Mouse (Mus musculus): ENCODE results near the gene Sept11.

DNA sequence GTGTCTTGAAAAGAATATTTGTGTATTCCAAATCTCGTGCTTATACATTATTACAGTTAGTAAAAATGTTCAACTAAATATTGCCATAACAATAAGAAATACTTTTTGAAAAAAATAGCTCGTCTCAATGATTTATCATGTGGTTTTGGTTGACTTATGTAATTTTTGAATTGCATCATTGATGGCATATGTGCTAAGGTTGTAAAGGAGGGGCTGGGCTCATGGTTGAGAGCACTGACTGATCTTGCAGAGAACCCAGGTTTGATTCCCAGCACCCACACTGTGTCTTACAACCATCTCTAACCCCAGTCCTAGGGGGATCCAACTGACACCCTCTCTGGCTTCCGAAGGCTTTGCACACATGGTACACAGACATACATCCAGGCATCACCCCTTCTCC lies 19.1 kb downstream of the Sept11 start:
- TF ChIP-seq CTCF (conservative IDR thresholded peaks at IDR 0.05 in 1 of 2, IDR thresholded peaks at IDR 0.05 in 1 of 2; ENCODE audit: low read depth in 2 of 2, low read length in 2 of 2) (no peak), USF1 (IDR thresholded peaks at IDR 0.05; ENCODE audit: low read depth, low read length) (no peak), GABPA (IDR thresholded peaks at IDR 0.05; ENCODE audit: insufficient replicate concordance, low read depth, low read length) (no peak), CHD2 (IDR thresholded peaks at IDR 0.05; ENCODE audit: low read length) (no peak), POLR2A (IDR thresholded peaks at IDR 0.05; ENCODE audit: low read depth, low read length) (no peak), EP300 (IDR thresholded peaks at IDR 0.05; ENCODE audit: low read length) (no peak), SMC3 (IDR thresholded peaks at IDR 0.05; ENCODE audit: low read depth, low read length) (no peak), JUND (conservative IDR thresholded peaks at IDR 0.05; ENCODE audit: low read depth, low read length) (no peak)

Measured in CH12.LX (cell line).